Mouse (Mus musculus) forebrain, embryonic 16.5 days (tissue): ENCODE data around the gene Cnksr2. TPM values are rescaled to one million over a fixed set of nuclear protein-coding genes. Genes with fewer than 3 reads are reported as not detected.

Experiments
- ATAC-seq: fragments of 200-750 bp; cut with Nextera tagmentation; 2 replicates; pipeline ENCODE4 v1.8.0; 2017; ENCODE audit warnings: mild to moderate bottlenecking, moderate library complexity
- H3K27ac ChIP-seq: fragments of 300-500 bp; sonication (generic); 2 replicates; pipeline ENCODE4 v1.5.1; 2014; ENCODE audit warnings: low read length, control low read depth
- H3K27me3 ChIP-seq: fragments of 300-500 bp; sonication (generic); replicated peaks from 2 replicates; pipeline ENCODE4 v1.6.1; 2014; ENCODE audit warnings: low read length; ENCODE audit not compliant: control insufficient read depth, insufficient read depth
- H3K36me3 ChIP-seq: fragments of 300-500 bp; sonication (generic); 2 replicates; pipeline ENCODE4 v1.6.1; 2014; ENCODE audit not compliant: control insufficient read depth, insufficient read depth
- H3K4me1 ChIP-seq: fragments of 300-500 bp; sonication (generic); replicated peaks from 2 replicates; pipeline ENCODE4 v1.6.1; 2014; ENCODE audit warnings: low read length; ENCODE audit not compliant: control insufficient read depth, insufficient read depth
- H3K4me2 ChIP-seq: fragments of 300-500 bp; sonication (generic); 2 replicates; pipeline ENCODE4 v1.6.1; 2014; ENCODE audit warnings: mild to moderate bottlenecking, low read length, control low read depth
- H3K4me3 ChIP-seq: fragments of 300-500 bp; sonication (generic); replicated peaks from 2 replicates; pipeline ENCODE4 v1.5.1; 2014; ENCODE audit warnings: mild to moderate bottlenecking, low read length, control low read depth
- H3K9ac ChIP-seq: fragments of 300-500 bp; sonication (generic); replicated peaks from 2 replicates; pipeline ENCODE4 v1.6.1; 2014; ENCODE audit warnings: low read depth, low read length, control low read depth
- H3K9me3 ChIP-seq: fragments of 300-500 bp; sonication (generic); 2 replicates; pipeline ENCODE4 v1.6.1; 2016; ENCODE audit warnings: low read length; ENCODE audit not compliant: control insufficient read depth
- WGBS: fragments of 180-500 bp; shearing (Covaris S2); extraction: QIAGEN DNeasy Blood & Tissue Kit; methylation state at CpG from one replicate; pipeline ENCODE4 v1.1.7; 2014; 5-methylcytosine and 5-hydroxymethylcytosine counted together
- polyA plus RNA-seq: library from polyadenylated mRNA; unstranded; fragments of >200 nt; fragmentation: Nextera tagmentation; extraction: Ambion mirVana; gene quantifications from 2 replicates; pipeline ENCODE4 v1.2.1, GENCODE M21; 2015

Gene Cnksr2
- polyA plus RNA-seq, 1 experiment from 2014 or later, result 13.1 TPM

DNA sequence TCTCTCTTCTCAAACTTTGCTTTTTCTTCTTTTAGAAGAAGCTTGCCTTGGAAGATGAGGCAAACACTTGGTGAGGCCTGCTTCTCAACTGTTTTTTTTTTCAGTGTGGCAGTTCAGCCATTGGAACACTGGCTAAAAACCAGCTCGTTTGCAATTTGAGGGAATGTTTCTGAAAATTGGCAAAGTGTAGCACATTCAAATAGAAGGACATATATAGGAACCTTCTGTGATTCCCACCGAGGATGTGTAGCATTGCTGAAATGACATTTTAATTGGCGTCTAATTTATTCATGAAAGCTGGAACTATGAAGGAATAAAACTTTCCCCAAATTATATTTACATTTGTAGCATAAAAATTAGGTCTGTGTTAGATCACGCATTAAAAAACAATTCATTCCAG lies 213.1 kb downstream of the Cnksr2 start:
- no peak overlapping the region for H3K4me2 ChIP-seq

GRCm38 (mm10) chrX:157818921-157819260 lies 224.2 kb downstream of the Cnksr2 start:
- H3K9me3 ChIP-seq, result no peaks in the 10 kb centered on the region
- H3K4me2 ChIP-seq, result no peak overlapping the region
- H3K36me3 ChIP-seq, result no peaks in the 10 kb centered on the region
- H3K9ac ChIP-seq, result no peak overlapping the region
- peaks cover 4% of the 10 kb centered on the region; the same call in 1 of the 2 replicates for H3K4me1 ChIP-seq
- H3K27ac ChIP-seq, result no peak overlapping the region
- WGBS, result 77% methylated on average over 13 of the region's 13 CpGs
- ATAC-seq, result no peak
- 0 out of 2 replicates have a peak, but pooled peaks cover 2% of the 10 kb centered on the region for H3K27me3 ChIP-seq
- H3K4me3 ChIP-seq, result no peak overlapping the region

More for the DNA sequence above, 213.1 kb downstream of the Cnksr2 start:
- no peaks in the 10 kb centered on the region for H3K4me1 ChIP-seq
- H3K9ac ChIP-seq, result no peak overlapping the region
- no peak overlapping the region for H3K27ac ChIP-seq
- no peaks in the 10 kb centered on the region for H3K36me3 ChIP-seq
- H3K27me3 ChIP-seq, result no peaks in the 10 kb centered on the region
- ATAC-seq, result peak; percentile 50
- no peaks in the 10 kb centered on the region for H3K9me3 ChIP-seq
- WGBS, result 51% methylated on average over 4 of the region's 4 CpGs
- H3K4me3 ChIP-seq, result no peak overlapping the region

DNA sequence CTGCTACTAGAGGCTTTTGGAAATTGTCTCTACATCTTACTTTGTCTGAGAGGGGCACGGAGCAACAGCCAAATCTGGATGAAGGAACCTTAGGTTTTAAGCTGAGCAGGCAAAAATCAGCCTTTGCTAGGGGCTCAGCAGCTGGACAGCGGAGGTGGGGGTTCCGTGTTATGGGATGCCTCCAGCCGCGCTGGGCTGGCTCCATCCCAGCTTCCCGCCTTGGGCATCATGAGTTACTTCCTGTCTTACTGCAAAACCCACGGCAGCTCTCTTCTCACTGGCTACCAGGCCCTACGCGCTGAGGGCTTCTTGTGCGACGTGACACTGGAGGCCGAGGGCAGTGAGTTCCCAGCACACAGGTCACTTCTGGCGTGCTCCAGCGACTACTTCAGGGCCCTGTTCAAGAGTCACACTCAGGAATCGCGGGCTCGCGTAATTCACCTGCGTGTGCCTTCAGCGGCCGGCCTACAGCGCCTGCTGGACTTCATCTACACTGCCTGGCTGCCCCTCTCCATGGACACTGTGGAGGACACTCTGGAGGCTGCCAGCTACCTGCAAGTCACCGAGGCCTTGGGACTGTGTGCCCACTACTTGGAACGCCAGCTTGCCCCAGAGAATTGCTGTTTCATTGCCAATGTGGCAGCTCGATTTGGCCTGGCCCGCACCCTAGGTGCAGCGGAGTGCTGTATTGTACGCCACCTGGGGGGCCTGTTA lies 224.7 kb downstream of the Cnksr2 start, which contains the start of gene Klhl34:
Gene Klhl34, plus strand, starts transcription at position 229 of the 714 bp plus-strand sequence.
- no peaks in the 10 kb centered on the region for H3K9me3 ChIP-seq
- no peak within 1 kb of the TSS for H3K27ac ChIP-seq
- peak within 1 kb of the TSS; percentile 22 for H3K4me3 ChIP-seq
- no peaks in the 10 kb centered on the region for H3K36me3 ChIP-seq
- H3K9ac ChIP-seq, result no peak within 1 kb of the TSS
- peak; percentile 49 for ATAC-seq
- 0 out of 2 replicates have a peak, but pooled peaks cover 2% of the 10 kb centered on the region for H3K27me3 ChIP-seq
- H3K4me2 ChIP-seq, result peak within 1 kb of the TSS; percentile 50
- H3K4me1 ChIP-seq, result peaks cover 4% of the 10 kb centered on the region; the same call in 1 of the 2 replicates
- 40% methylated on average over 28 of the region's 28 CpGs for WGBS

- peak; percentile 68 for ATAC-seq
- H3K9ac ChIP-seq, result no peak overlapping the region
- 0 out of 2 replicates have a peak, but pooled peaks cover 2% of the 10 kb centered on the region for H3K27me3 ChIP-seq
- peaks cover 4% of the 10 kb centered on the region; the same call in 1 of the 2 replicates for H3K4me1 ChIP-seq
- WGBS, result 13% methylated on average over 31 of the region's 31 CpGs
- H3K4me3 ChIP-seq, result peak overlapping the region; percentile 22
- peak overlapping the region; percentile 50 for H3K4me2 ChIP-seq
- H3K36me3 ChIP-seq, result no peaks in the 10 kb centered on the region
- no peaks in the 10 kb centered on the region for H3K9me3 ChIP-seq
- no peak overlapping the region for H3K27ac ChIP-seq
Measured at GRCm38 (mm10) chrX:157817571-157818206, 225.4 kb downstream of the Cnksr2 start.

DNA sequence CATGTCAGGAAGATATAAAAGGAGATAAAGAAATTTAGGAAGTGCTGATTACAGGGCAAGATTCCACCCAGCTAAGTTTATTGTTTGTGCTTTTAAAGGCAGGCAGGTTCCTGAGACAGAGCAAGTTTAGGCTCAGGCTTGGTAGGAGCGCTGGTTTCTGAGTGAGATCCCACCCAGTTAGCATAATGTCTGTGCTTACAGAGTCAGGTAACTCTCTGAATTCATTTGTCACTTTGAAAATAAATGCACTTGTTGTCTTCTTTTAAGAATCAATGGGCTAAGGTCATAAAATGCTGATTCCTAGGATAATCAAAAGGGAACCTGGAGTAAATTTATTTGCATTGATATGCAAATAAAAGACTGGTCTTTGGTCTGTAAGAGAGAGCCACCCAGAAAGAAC lies 233.4 kb downstream of the Cnksr2 start:
- Histone ChIP-seq H3K4me3 (no peak overlapping the region), H3K4me2 (no peak overlapping the region), H3K9me3 (no peaks in the 10 kb centered on the region), H3K4me1 (no peaks in the 10 kb centered on the region), H3K9ac (no peak overlapping the region), H3K27me3 (no peaks in the 10 kb centered on the region), H3K27ac (no peak overlapping the region), H3K36me3 (no peaks in the 10 kb centered on the region)
- 81% methylated on average over 1 of the region's 1 CpGs for WGBS
- no peak for ATAC-seq

- no peak overlapping the region for H3K4me3 ChIP-seq
- H3K27ac ChIP-seq, result no peak overlapping the region
- no peaks in the 10 kb centered on the region for H3K36me3 ChIP-seq
- H3K9me3 ChIP-seq, result no peaks in the 10 kb centered on the region
- no peaks in the 10 kb centered on the region for H3K27me3 ChIP-seq
- no peak overlapping the region for H3K9ac ChIP-seq
- H3K4me1 ChIP-seq, result no peaks in the 10 kb centered on the region
- H3K4me2 ChIP-seq, result no peak overlapping the region
- no peak for ATAC-seq
- WGBS, result 95% methylated on average over 2 of the region's 2 CpGs
Measured at GRCm38 (mm10) chrX:157801669-157802068, 241.4 kb downstream of the Cnksr2 start.

Other genes starting within 250 kb of the Cnksr2 start
- 2.3 and 3.1 TPM in 2 replicates for gene Klhl34, start 224.9 kb downstream of the Cnksr2 start, polyA plus RNA-seq